Mouse (Mus musculus) ES-Bruce4 (cell line): ENCODE measurements at regions not wholly inside any gene's neighbourhood (a gene's known extent, or its start where the extent isn't known, plus 50 kb on each side); places are given as distances from the start of the nearest gene placed in this dataset.

Experiments used
- H3K27ac ChIP-seq: 2 replicates; pipeline ENCODE4 v1.5.1; 2012; ENCODE audit warnings: low read length, inconsistent platforms; ENCODE audit not compliant: insufficient read depth
- H3K27me3 ChIP-seq: 2 replicates; pipeline ENCODE4 v1.6.1; 2012; ENCODE audit warnings: mild to moderate bottlenecking, low read length, inconsistent platforms; ENCODE audit not compliant: control insufficient read depth, poor library complexity, insufficient read depth, severe bottlenecking
- H3K36me3 ChIP-seq: 2 replicates; pipeline ENCODE4 v1.6.1; 2012; ENCODE audit warnings: inconsistent platforms, mild to moderate bottlenecking, low read length, moderate library complexity; ENCODE audit not compliant: control insufficient read depth, poor library complexity, insufficient read depth, severe bottlenecking
- H3K4me1 ChIP-seq: one replicate; pipeline ENCODE4 v1.8.1; 2011; ENCODE audit warnings: low read length; ENCODE audit not compliant: control insufficient read depth, insufficient read depth
- H3K4me3 ChIP-seq: 2 replicates; pipeline ENCODE4 v1.5.1; 2011; ENCODE audit warnings: low read depth, mild to moderate bottlenecking, low read length
- H3K9ac ChIP-seq: 2 replicates; pipeline ENCODE4 v1.6.1; 2012; ENCODE audit warnings: low read depth, mild to moderate bottlenecking, inconsistent platforms; ENCODE audit not compliant: poor library complexity, severe bottlenecking
- H3K9me3 ChIP-seq: replicated peaks from 2 replicates; pipeline ENCODE4 v1.6.1; 2012; ENCODE audit warnings: mild to moderate bottlenecking, low read length, inconsistent platforms; ENCODE audit not compliant: control insufficient read depth, poor library complexity, insufficient read depth, severe bottlenecking
- CTCF ChIP-seq: IDR thresholded peaks from one replicate; pipeline ENCODE4 v1.8.1; 2011; ENCODE audit warnings: low read depth, low read length
- EP300 ChIP-seq: IDR thresholded peaks from 2 replicates; pipeline ENCODE4 v1.6.1; 2011; ENCODE audit warnings: low read depth, low read length; ENCODE audit not compliant: insufficient read depth
- POLR2A ChIP-seq: IDR thresholded peaks from one replicate; pipeline ENCODE4 v1.8.1; 2011; ENCODE audit warnings: low read length; ENCODE audit not compliant: insufficient read depth

DNA sequence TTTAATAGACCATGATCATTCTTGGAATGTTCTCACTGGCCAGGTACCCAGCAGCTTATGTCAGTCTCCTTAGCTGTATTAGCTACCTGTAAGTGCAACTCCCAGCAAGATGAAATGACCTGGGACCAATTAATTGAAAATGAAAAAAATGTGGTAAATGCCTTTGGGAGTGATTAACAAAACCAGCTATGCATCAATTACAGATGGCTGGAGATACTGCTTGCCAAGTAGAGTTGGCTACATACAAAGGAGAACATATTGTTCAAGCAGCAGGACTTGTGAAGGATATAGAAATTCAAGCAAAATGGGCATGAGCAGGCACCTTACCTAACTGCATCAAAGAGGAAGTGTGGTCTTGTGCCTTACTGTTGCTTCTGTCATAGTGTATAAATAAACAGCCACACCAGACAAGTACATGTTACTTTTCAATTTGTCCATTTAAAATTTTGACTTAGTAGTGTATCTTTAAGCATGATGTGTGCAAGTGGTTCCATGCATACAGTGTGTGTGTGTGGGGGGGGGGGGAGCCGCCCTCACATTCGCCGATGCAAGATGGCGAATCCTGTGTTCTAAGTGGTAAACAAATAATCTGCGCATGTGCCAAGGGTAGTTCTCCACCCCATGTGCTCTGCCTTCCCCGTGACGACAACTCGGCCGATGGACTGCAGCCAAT lies 307.0 kb downstream of the Pcdh17 start:
- Histone ChIP-seq H3K4me3 (no peak overlapping the region), H3K9me3 (peaks cover 9% of the 10 kb centered on the region; the same call in 1 of the 2 replicates), H3K4me1 (no peaks in the 10 kb centered on the region), H3K27me3 (no peaks in the 10 kb centered on the region), H3K9ac (no peak overlapping the region), H3K27ac (no peak overlapping the region), H3K36me3 (no peaks in the 10 kb centered on the region)
- TF ChIP-seq EP300 = no peak
- TF ChIP-seq POLR2A = no peak
- TF ChIP-seq CTCF = no peak

DNA sequence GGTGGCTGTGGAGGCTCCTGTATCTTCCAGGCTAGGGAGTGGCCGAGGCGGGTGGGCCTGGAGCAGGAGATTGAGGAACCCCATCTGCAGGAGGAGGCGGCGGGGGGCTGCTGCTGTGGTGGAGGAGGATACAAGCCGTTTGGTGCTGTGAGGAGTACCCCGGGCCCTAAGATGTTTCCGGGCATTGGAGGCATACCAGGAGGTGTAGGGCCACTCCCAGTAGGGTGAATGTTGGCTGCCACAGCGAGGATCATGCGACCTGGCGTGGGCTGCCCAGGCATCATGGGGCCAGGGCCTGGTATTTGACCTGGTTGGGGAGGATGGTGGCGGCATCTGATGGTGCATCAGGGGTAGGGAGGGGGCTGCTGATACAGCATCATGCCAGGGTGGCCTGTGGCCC lies 314.2 kb downstream of the Pcdh17 start:
- Histone ChIP-seq H3K27ac (no peak overlapping the region), H3K36me3 (no peaks in the 10 kb centered on the region), H3K4me1 (no peaks in the 10 kb centered on the region), H3K9ac (no peak overlapping the region), H3K4me3 (peak overlapping the region; percentile 32), H3K9me3 (no peaks in the 10 kb centered on the region), H3K27me3 (0 out of 2 replicates have a peak, but pooled peaks cover 1% of the 10 kb centered on the region)
- TF ChIP-seq CTCF = no peak
- no peak for TF ChIP-seq POLR2A
- no peak for TF ChIP-seq EP300

DNA sequence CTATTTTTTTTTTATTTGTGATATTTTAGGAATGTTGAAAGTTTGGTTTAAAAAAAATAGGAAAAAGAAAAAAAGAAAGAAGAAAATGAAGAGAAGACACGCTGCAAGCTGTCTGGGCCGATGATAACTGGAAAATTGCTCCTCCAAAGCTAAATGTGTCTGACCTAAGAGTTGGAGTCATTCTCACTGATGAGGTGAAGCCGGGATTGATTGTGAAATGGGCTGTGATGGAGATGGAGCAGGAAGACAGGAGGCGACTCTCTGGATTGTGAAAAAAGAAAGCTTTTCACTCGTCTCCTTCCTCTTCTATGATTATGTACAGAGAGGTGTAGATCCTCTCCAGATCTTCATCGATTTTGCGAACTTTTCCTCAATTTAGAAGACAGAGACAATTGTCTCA lies 349.8 kb downstream of the Pcdh17 start:
- Histone ChIP-seq H3K9ac (no peak overlapping the region), H3K9me3 (no peaks in the 10 kb centered on the region), H3K4me1 (no peaks in the 10 kb centered on the region), H3K27ac (no peak overlapping the region), H3K36me3 (no peaks in the 10 kb centered on the region), H3K4me3 (no peak overlapping the region), H3K27me3 (no peaks in the 10 kb centered on the region)
- TF ChIP-seq CTCF (no peak), EP300 (no peak), POLR2A (no peak)

DNA sequence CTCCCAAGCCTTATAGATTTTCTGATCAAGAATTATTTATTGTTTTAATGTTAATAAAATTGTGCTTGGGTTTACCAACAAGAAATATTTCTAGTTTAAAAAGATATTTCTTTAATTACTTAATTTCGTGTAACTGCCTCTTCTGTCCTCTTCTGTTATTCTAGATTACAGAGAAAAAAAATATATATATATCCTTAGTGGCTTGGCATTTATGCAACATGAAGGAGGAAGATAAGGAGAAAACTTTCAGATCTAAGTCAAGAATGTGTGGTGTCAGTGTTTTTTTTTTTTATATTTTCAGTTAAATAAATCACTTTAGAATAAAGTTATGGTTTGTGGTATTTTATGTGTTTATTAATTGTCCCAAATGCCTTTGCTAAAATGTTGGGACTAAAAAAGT lies 357.6 kb downstream of the Pcdh17 start:
- TF ChIP-seq POLR2A (no peak), EP300 (no peak), CTCF (no peak)
- no peaks in the 10 kb centered on the region for H3K27me3 ChIP-seq
- no peaks in the 10 kb centered on the region for H3K4me1 ChIP-seq
- H3K27ac ChIP-seq = no peak overlapping the region
- H3K9ac ChIP-seq = no peak overlapping the region
- no peak overlapping the region for H3K4me3 ChIP-seq
- H3K36me3 ChIP-seq = no peaks in the 10 kb centered on the region
- H3K9me3 ChIP-seq = no peaks in the 10 kb centered on the region

DNA sequence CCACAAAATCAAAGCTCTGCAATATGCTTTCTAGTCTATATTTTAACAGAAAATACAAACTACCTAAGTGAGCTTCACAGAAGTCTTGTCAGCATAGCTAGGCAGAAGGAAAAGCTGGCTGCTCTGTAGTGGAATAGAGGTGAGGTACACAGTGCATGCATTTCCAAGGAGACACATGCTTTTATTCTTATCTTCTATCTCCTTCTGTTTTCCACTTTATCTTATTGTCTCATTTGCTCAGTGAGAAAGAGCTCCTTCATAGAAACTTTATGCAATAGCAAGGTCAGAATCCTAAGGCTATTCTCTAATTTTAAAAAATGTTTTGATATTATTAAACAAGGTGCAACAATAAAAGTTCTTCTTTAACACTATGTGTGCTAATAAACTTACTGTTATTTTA lies 359.3 kb downstream of the Pcdh17 start:
- TF ChIP-seq EP300 = no peak
- TF ChIP-seq POLR2A = no peak
- no peak for TF ChIP-seq CTCF
- no peaks in the 10 kb centered on the region for H3K4me1 ChIP-seq
- no peak overlapping the region for H3K27ac ChIP-seq

More for the DNA sequence above, 359.3 kb downstream of the Pcdh17 start:
- Histone ChIP-seq H3K9ac (no peak overlapping the region), H3K9me3 (no peaks in the 10 kb centered on the region), H3K4me3 (no peak overlapping the region), H3K36me3 (no peaks in the 10 kb centered on the region), H3K27me3 (no peaks in the 10 kb centered on the region)
